Mouse (Mus musculus): Measurements from ENCODE around the gene Cacna1c. TPM values are rescaled to one million over a fixed set of nuclear protein-coding genes. Genes with fewer than 3 reads are reported as not detected.

Gene Cacna1c
- polyA plus RNA-seq, 1 experiment from 2014 or later = 2.3 TPM

GRCm38 (mm10) chr6:118608906-118609305, 587.3 kb downstream of the Cacna1c start:
- H3K27me3 ChIP-seq (ENCODE audit: control insufficient read depth, insufficient read depth, low read length) = no peaks in the 10 kb centered on the region
- no peaks in the 10 kb centered on the region for H3K36me3 ChIP-seq (ENCODE audit: control insufficient read depth, insufficient read depth, low read length)
- no peak for ATAC-seq (ENCODE audit: low FRiP score, low TSS enrichment)
- DNase-seq (ENCODE audit: low spot score) = no peak
- WGBS = 79% methylated on average over 6 of the region's 6 CpGs
- H3K4me3 ChIP-seq (ENCODE audit: low read depth, low read length) = no peak overlapping the region
- no peak overlapping the region for H3K27ac ChIP-seq (replicated peaks)
- no peaks in the 10 kb centered on the region for H3K4me1 ChIP-seq (replicated peaks; ENCODE audit: control insufficient read depth, insufficient read depth)
- H3K9me3 ChIP-seq (ENCODE audit: control insufficient read depth, low read length) = no peaks in the 10 kb centered on the region
- no peak overlapping the region for H3K4me2 ChIP-seq (replicated peaks; ENCODE audit: low read depth)
- H3K9ac ChIP-seq (ENCODE audit: low read length) = no peak overlapping the region
- TF ChIP-seq EP300 (optimal IDR thresholded peaks at IDR 0.05) (no peak), CTCF (IDR thresholded peaks at IDR 0.05; ENCODE audit: low read depth) (no peak)

GRCm38 (mm10) chr6:118605974-118606373, 590.2 kb downstream of the Cacna1c start:
- Histone ChIP-seq H3K9ac (ENCODE audit: low read length) (no peak overlapping the region), H3K9me3 (ENCODE audit: control insufficient read depth, low read length) (no peaks in the 10 kb centered on the region), H3K4me3 (ENCODE audit: low read depth, low read length) (no peak overlapping the region), H3K27ac (replicated peaks) (no peak overlapping the region), H3K4me2 (replicated peaks; ENCODE audit: low read depth) (no peak overlapping the region), H3K27me3 (ENCODE audit: control insufficient read depth, insufficient read depth, low read length) (no peaks in the 10 kb centered on the region), H3K36me3 (ENCODE audit: control insufficient read depth, insufficient read depth, low read length) (no peaks in the 10 kb centered on the region; the same call in 1 of the 2 replicates), H3K4me1 (replicated peaks; ENCODE audit: control insufficient read depth, insufficient read depth) (no peaks in the 10 kb centered on the region)
- ATAC-seq (ENCODE audit: low FRiP score, low TSS enrichment) (no peak), DNase-seq (ENCODE audit: low spot score) (no peak)
- TF ChIP-seq CTCF (IDR thresholded peaks at IDR 0.05; ENCODE audit: low read depth) (peak; percentile 56), EP300 (optimal IDR thresholded peaks at IDR 0.05) (no peak)
- WGBS = 59% methylated on average over 7 of the region's 7 CpGs

GRCm38 (mm10) chr6:118603825-118604224, 592.4 kb downstream of the Cacna1c start:
- H3K4me2 ChIP-seq (replicated peaks; ENCODE audit: low read depth) = no peak overlapping the region
- no peak for DNase-seq (ENCODE audit: low spot score)
- TF ChIP-seq CTCF (IDR thresholded peaks at IDR 0.05; ENCODE audit: low read depth) (no peak), EP300 (optimal IDR thresholded peaks at IDR 0.05) (no peak)
- H3K9me3 ChIP-seq (ENCODE audit: control insufficient read depth, low read length) = no peaks in the 10 kb centered on the region
- no peaks in the 10 kb centered on the region; the same call in 1 of the 2 replicates for H3K36me3 ChIP-seq (ENCODE audit: control insufficient read depth, insufficient read depth, low read length)
- 92% methylated on average over 7 of the region's 7 CpGs for WGBS
- ATAC-seq (ENCODE audit: low FRiP score, low TSS enrichment) = no peak
- no peak overlapping the region for H3K27ac ChIP-seq (replicated peaks)
- H3K4me3 ChIP-seq (ENCODE audit: low read depth, low read length) = no peak overlapping the region
- no peaks in the 10 kb centered on the region for H3K4me1 ChIP-seq (replicated peaks; ENCODE audit: control insufficient read depth, insufficient read depth)
- no peak overlapping the region for H3K9ac ChIP-seq (ENCODE audit: low read length)
- no peaks in the 10 kb centered on the region for H3K27me3 ChIP-seq (ENCODE audit: control insufficient read depth, insufficient read depth, low read length)

GRCm38 (mm10) chr6:118595681-118596055, 600.5 kb downstream of the Cacna1c start:
- Histone ChIP-seq H3K4me2 (replicated peaks; ENCODE audit: low read depth) (no peak overlapping the region), H3K4me3 (ENCODE audit: low read depth, low read length) (no peak overlapping the region), H3K9ac (ENCODE audit: low read length) (no peak overlapping the region), H3K9me3 (ENCODE audit: control insufficient read depth, low read length) (no peaks in the 10 kb centered on the region), H3K27me3 (ENCODE audit: control insufficient read depth, insufficient read depth, low read length) (no peaks in the 10 kb centered on the region), H3K36me3 (ENCODE audit: control insufficient read depth, insufficient read depth, low read length) (no peaks in the 10 kb centered on the region), H3K4me1 (replicated peaks; ENCODE audit: control insufficient read depth, insufficient read depth) (no peaks in the 10 kb centered on the region), H3K27ac (replicated peaks) (no peak overlapping the region)
- 73% methylated on average over 9 of the region's 9 CpGs for WGBS
- no peak for ATAC-seq (ENCODE audit: low FRiP score, low TSS enrichment)
- TF ChIP-seq CTCF (IDR thresholded peaks at IDR 0.05; ENCODE audit: low read depth) (no peak), EP300 (optimal IDR thresholded peaks at IDR 0.05) (no peak)
- DNase-seq (ENCODE audit: low spot score) = no peak

GRCm38 (mm10) chr6:118594833-118595680, 601.2 kb downstream of the Cacna1c start:
- H3K27me3 ChIP-seq (ENCODE audit: control insufficient read depth, insufficient read depth, low read length) = no peaks in the 10 kb centered on the region
- whole genome bisulfite sequencing = 78% methylated on average over 10 of the region's 10 CpGs
- H3K4me1 ChIP-seq (replicated peaks; ENCODE audit: control insufficient read depth, insufficient read depth) = no peaks in the 10 kb centered on the region
- TF ChIP-seq CTCF (IDR thresholded peaks at IDR 0.05; ENCODE audit: low read depth) = no peak
- TF ChIP-seq EP300 (optimal IDR thresholded peaks at IDR 0.05) = no peak
- no peaks in the 10 kb centered on the region for H3K36me3 ChIP-seq (ENCODE audit: control insufficient read depth, insufficient read depth, low read length)
- no peak overlapping the region for H3K4me2 ChIP-seq (replicated peaks; ENCODE audit: low read depth)
- ATAC-seq (ENCODE audit: low FRiP score, low TSS enrichment) (no peak), DNase-seq (ENCODE audit: low spot score) (no peak)
- H3K9ac ChIP-seq (ENCODE audit: low read length) = no peak overlapping the region
- H3K9me3 ChIP-seq (ENCODE audit: control insufficient read depth, low read length) = no peaks in the 10 kb centered on the region
- H3K4me3 ChIP-seq (ENCODE audit: low read depth, low read length) = no peak overlapping the region
- no peak overlapping the region for H3K27ac ChIP-seq (replicated peaks)

- Histone ChIP-seq H3K4me2 (replicated peaks; ENCODE audit: low read depth) (peak overlapping the region; percentile 52), H3K9ac (ENCODE audit: low read length) (no peak overlapping the region), H3K4me3 (ENCODE audit: low read depth, low read length) (peak overlapping the region; percentile 39), H3K27ac (replicated peaks) (no peak overlapping the region), H3K27me3 (ENCODE audit: control insufficient read depth, insufficient read depth, low read length) (no peaks in the 10 kb centered on the region), H3K4me1 (replicated peaks; ENCODE audit: control insufficient read depth, insufficient read depth) (no peaks in the 10 kb centered on the region), H3K36me3 (ENCODE audit: control insufficient read depth, insufficient read depth, low read length) (no peaks in the 10 kb centered on the region), H3K9me3 (ENCODE audit: control insufficient read depth, low read length) (no peaks in the 10 kb centered on the region)
- DNase-seq (ENCODE audit: low spot score) (no peak), ATAC-seq (ENCODE audit: low FRiP score, low TSS enrichment) (peak; percentile 62)
- WGBS = 38% methylated on average over 10 of the region's 10 CpGs
- no peak for TF ChIP-seq EP300 (optimal IDR thresholded peaks at IDR 0.05)
- no peak for TF ChIP-seq CTCF (IDR thresholded peaks at IDR 0.05; ENCODE audit: low read depth)
Observed at GRCm38 (mm10) chr6:118594070-118594469, 602.1 kb downstream of the Cacna1c start.
